Mouse (Mus musculus) heart, adult 2 months (tissue): ENCODE results near the gene Mrpl40.

ENCODE experiments used
- CTCF ChIP-seq: fragments of 200-600 bp; IDR thresholded peaks from 2 replicates; pipeline ENCODE4 v1.8.1; 2022; ENCODE audit warnings: antibody characterized with exemption, mild to moderate bottlenecking, moderate library complexity
- POLR2A ChIP-seq: fragments of 200-500 bp; IDR thresholded peaks from 2 replicates; pipeline ENCODE4 v1.6.1; 2011; ENCODE audit warnings: mild to moderate bottlenecking, low read depth, low read length, control low read depth; ENCODE audit not compliant: insufficient read depth

DNA sequence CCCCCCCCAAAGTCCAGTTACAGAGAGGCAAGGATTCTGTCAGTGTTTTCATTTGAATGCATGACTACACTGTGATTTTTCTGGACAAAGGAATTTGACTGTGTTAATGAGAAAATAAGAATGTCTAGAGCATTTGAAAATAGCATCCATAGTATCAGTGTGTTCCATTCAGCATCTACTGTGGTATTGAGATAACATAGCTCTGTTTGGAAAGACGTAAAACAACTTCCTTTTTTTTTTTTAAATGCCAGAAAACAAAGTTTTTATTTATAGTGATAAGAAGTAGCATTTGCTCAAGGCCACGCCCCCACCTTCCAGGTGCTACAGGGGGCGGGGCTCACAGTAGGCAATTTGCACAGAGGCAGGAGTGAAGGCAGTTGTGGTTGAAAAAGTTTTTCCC is 18.6 kb upstream of the Mrpl40 start:
- TF ChIP-seq POLR2A (no peak), CTCF (no peak)
